Mouse (Mus musculus) ES-Bruce4 (cell line): ENCODE measurements around the gene Cbfa2t3.

Experiments used
- CTCF ChIP-seq: IDR thresholded peaks from one replicate; pipeline ENCODE4 v1.8.1; 2011; ENCODE audit warnings: low read depth, low read length
- POLR2A ChIP-seq: IDR thresholded peaks from one replicate; pipeline ENCODE4 v1.8.1; 2011; ENCODE audit warnings: low read length; ENCODE audit not compliant: insufficient read depth

GRCm38 (mm10) chr8:122575735-122576647 lies 122.9 kb downstream of the Cbfa2t3 start:
- TF ChIP-seq CTCF: no peak
- TF ChIP-seq POLR2A: no peak
